Mouse (Mus musculus) midbrain, embryonic 12.5 days (tissue): ENCODE measurements at regions not wholly inside any gene's neighbourhood (a gene's known extent, or its start where the extent isn't known, plus 50 kb on each side); places are given as distances from the start of the nearest gene placed in this dataset.

Experiments
- ATAC-seq: fragments of 200-750 bp; cut with Nextera tagmentation; 2 replicates; pipeline ENCODE4 v1.8.0; 2017; ENCODE audit warnings: low read depth, moderate TSS enrichment, moderate library complexity; ENCODE audit not compliant: low FRiP score
- H3K27ac ChIP-seq: fragments of 300-500 bp; sonication (generic); replicated peaks from 2 replicates; pipeline ENCODE4 v1.5.1; 2016; ENCODE audit warnings: mild to moderate bottlenecking
- H3K27me3 ChIP-seq: fragments of 300-500 bp; sonication (generic); 2 replicates; pipeline ENCODE4 v1.6.1; 2016; ENCODE audit warnings: mild to moderate bottlenecking
- H3K36me3 ChIP-seq: fragments of 300-500 bp; sonication (generic); 2 replicates; pipeline ENCODE4 v1.6.1; 2016
- H3K4me1 ChIP-seq: fragments of 300-500 bp; sonication (generic); 2 replicates; pipeline ENCODE4 v1.6.1; 2016
- H3K4me2 ChIP-seq: fragments of 300-500 bp; sonication (generic); replicated peaks from 2 replicates; pipeline ENCODE4 v1.6.1; 2016; ENCODE audit warnings: mild to moderate bottlenecking, moderate library complexity
- H3K4me3 ChIP-seq: fragments of 300-500 bp; sonication (generic); 2 replicates; pipeline ENCODE4 v1.5.1; 2016; ENCODE audit warnings: mild to moderate bottlenecking
- H3K9ac ChIP-seq: fragments of 300-500 bp; sonication (generic); replicated peaks from 2 replicates; pipeline ENCODE4 v1.6.1; 2016; ENCODE audit warnings: mild to moderate bottlenecking, moderate library complexity
- H3K9me3 ChIP-seq: fragments of 300-500 bp; sonication (generic); 2 replicates; pipeline ENCODE4 v1.6.1; 2016; ENCODE audit warnings: mild to moderate bottlenecking
- WGBS: fragments of 180-500 bp; shearing (Covaris S2); methylation state at CpG from one replicate; pipeline ENCODE4 v1.1.7; 2016; 5-methylcytosine and 5-hydroxymethylcytosine counted together

- H3K4me1 ChIP-seq, result no peaks in the 10 kb centered on the region
- H3K4me2 ChIP-seq, result no peak overlapping the region
- H3K36me3 ChIP-seq, result no peaks in the 10 kb centered on the region
- no peaks in the 10 kb centered on the region for H3K27me3 ChIP-seq
- H3K27ac ChIP-seq, result no peak overlapping the region
- WGBS, result 82% methylated on average over 5 of the region's 5 CpGs
- H3K9me3 ChIP-seq, result no peaks in the 10 kb centered on the region
- no peak for ATAC-seq
- H3K4me3 ChIP-seq, result no peak overlapping the region
- no peak overlapping the region for H3K9ac ChIP-seq
Measured at GRCm38 (mm10) chr5:4593638-4594381, 164.0 kb downstream of the Fzd1 start.

DNA sequence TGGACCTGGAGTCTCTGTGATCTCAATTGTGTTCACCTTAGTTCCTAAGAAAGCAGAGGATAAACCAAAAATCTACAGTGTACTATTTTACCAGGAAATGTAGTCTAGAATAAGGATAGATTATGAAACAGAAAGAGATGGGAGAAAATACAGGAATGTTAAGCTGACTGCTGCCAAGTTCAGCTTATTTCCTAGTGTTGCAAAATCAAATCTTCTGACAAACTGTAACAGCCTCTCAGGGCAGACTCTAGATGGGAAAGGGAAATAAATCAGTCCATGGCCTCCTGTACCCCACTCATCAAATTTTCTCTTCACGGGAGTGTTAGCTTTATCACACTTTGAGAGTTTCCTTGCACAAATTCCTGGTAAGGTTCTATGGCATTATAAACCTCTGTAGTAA, 166.1 kb downstream of the Fzd1 start:
- H3K9me3 ChIP-seq, result no peaks in the 10 kb centered on the region
- H3K27ac ChIP-seq, result no peak overlapping the region
- H3K27me3 ChIP-seq, result no peaks in the 10 kb centered on the region
- H3K36me3 ChIP-seq, result no peaks in the 10 kb centered on the region
- no peak overlapping the region for H3K4me3 ChIP-seq
- no peak for ATAC-seq
- WGBS, result 91% methylated on average over 1 of the region's 1 CpGs
- no peak overlapping the region for H3K4me2 ChIP-seq
- H3K9ac ChIP-seq, result no peak overlapping the region
- H3K4me1 ChIP-seq, result no peaks in the 10 kb centered on the region

GRCm38 (mm10) chr5:4582702-4583475, 174.9 kb downstream of the Fzd1 start:
- H3K36me3 ChIP-seq, result no peaks in the 10 kb centered on the region
- H3K27ac ChIP-seq, result no peak overlapping the region
- H3K4me3 ChIP-seq, result no peak overlapping the region
- 80% methylated on average over 1 of the region's 1 CpGs for WGBS
- ATAC-seq, result no peak
- no peak overlapping the region for H3K9ac ChIP-seq
- H3K27me3 ChIP-seq, result no peaks in the 10 kb centered on the region
- H3K9me3 ChIP-seq, result no peaks in the 10 kb centered on the region
- H3K4me2 ChIP-seq, result no peak overlapping the region
- H3K4me1 ChIP-seq, result no peaks in the 10 kb centered on the region

- ATAC-seq, result no peak
- WGBS, result 74% methylated on average over 8 of the region's 8 CpGs
Measured at GRCm38 (mm10) chr5:4580185-4580839, 177.5 kb downstream of the Fzd1 start.

GRCm38 (mm10) chr5:4578856-4579255, 179.0 kb downstream of the Fzd1 start:
- Histone ChIP-seq H3K4me1 (no peaks in the 10 kb centered on the region), H3K36me3 (no peaks in the 10 kb centered on the region), H3K27me3 (no peaks in the 10 kb centered on the region), H3K4me3 (no peak overlapping the region), H3K27ac (no peak overlapping the region), H3K9me3 (no peaks in the 10 kb centered on the region), H3K4me2 (no peak overlapping the region), H3K9ac (no peak overlapping the region)
- 73% methylated on average over 3 of the region's 3 CpGs for WGBS
- ATAC-seq, result no peak

More at GRCm38 (mm10) chr5:4580185-4580839, 177.5 kb downstream of the Fzd1 start:
- Histone ChIP-seq H3K4me3 (no peak overlapping the region), H3K27me3 (no peaks in the 10 kb centered on the region), H3K4me1 (no peaks in the 10 kb centered on the region), H3K9ac (no peak overlapping the region), H3K9me3 (no peaks in the 10 kb centered on the region), H3K36me3 (no peaks in the 10 kb centered on the region), H3K4me2 (no peak overlapping the region), H3K27ac (no peak overlapping the region)

- Histone ChIP-seq H3K4me1 (no peaks in the 10 kb centered on the region), H3K4me3 (no peak overlapping the region), H3K9me3 (no peaks in the 10 kb centered on the region), H3K4me2 (no peak overlapping the region), H3K9ac (no peak overlapping the region), H3K36me3 (no peaks in the 10 kb centered on the region), H3K27ac (no peak overlapping the region), H3K27me3 (no peaks in the 10 kb centered on the region)
- ATAC-seq, result no peak
- WGBS, result 94% methylated on average over 6 of the region's 6 CpGs
Measured at GRCm38 (mm10) chr5:4577179-4577578, 180.7 kb downstream of the Fzd1 start.

GRCm38 (mm10) chr5:4563862-4564261, 194.0 kb downstream of the Fzd1 start:
- 0 out of 2 replicates have a peak, but pooled peaks cover under 1% of the 10 kb centered on the region for H3K9me3 ChIP-seq
- no peak overlapping the region for H3K4me2 ChIP-seq
- no peaks in the 10 kb centered on the region for H3K36me3 ChIP-seq
- H3K27me3 ChIP-seq, result no peaks in the 10 kb centered on the region
- ATAC-seq, result no peak
- no peak overlapping the region for H3K27ac ChIP-seq
- WGBS, result 80% methylated on average over 6 of the region's 6 CpGs
- H3K4me3 ChIP-seq, result no peak overlapping the region
- no peak overlapping the region for H3K9ac ChIP-seq
- no peaks in the 10 kb centered on the region for H3K4me1 ChIP-seq

DNA sequence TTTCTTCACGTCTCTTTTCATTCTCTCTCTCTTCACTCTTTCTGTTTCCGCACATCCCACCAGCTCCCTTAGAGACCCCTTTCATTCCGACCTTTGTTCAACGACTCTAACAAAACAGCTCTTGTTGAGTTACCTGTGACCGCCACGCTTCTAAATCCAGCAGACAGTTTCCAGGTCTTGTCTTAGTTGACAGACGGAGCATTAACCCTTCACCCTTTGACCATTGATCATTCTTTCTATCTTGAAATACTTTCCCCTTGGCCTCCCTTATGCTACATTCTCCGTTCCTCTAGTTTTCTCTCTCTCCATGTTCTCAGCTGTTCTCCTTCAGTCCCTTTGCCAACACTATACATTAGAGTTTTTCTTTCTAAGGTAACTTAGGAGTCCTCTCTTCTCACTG, 196.2 kb downstream of the Fzd1 start:
- Histone ChIP-seq H3K27ac (no peak overlapping the region), H3K9ac (no peak overlapping the region), H3K4me1 (no peaks in the 10 kb centered on the region), H3K9me3 (0 out of 2 replicates have a peak, but pooled peaks cover 3% of the 10 kb centered on the region), H3K36me3 (no peaks in the 10 kb centered on the region), H3K4me2 (no peak overlapping the region), H3K27me3 (no peaks in the 10 kb centered on the region), H3K4me3 (no peak overlapping the region)
- ATAC-seq, result no peak
- WGBS, result 77% methylated on average over 8 of the region's 8 CpGs

DNA sequence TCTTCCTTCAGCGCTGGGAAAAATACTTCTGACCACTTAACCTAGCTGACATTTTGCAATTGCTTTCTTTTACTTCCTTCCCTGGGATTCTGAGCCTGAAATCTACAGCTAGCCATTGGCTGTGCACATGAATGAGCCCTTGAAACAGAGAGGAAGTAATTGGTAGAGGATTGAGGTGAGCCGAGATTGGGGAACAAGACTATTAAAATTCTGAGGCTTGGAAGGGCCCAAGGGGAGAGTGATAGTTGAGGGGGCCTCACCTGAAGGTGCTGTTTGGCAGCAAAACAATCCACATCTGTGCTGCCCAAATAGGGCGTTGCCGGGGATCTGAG, 196.7 kb downstream of the Fzd1 start:
- Histone ChIP-seq H3K4me2 (no peak overlapping the region), H3K4me1 (no peaks in the 10 kb centered on the region), H3K9ac (no peak overlapping the region), H3K9me3 (0 out of 2 replicates have a peak, but pooled peaks cover 3% of the 10 kb centered on the region), H3K27ac (no peak overlapping the region), H3K36me3 (no peaks in the 10 kb centered on the region), H3K4me3 (no peak overlapping the region), H3K27me3 (no peaks in the 10 kb centered on the region)
- 75% methylated on average over 4 of the region's 4 CpGs for WGBS
- ATAC-seq, result no peak

DNA sequence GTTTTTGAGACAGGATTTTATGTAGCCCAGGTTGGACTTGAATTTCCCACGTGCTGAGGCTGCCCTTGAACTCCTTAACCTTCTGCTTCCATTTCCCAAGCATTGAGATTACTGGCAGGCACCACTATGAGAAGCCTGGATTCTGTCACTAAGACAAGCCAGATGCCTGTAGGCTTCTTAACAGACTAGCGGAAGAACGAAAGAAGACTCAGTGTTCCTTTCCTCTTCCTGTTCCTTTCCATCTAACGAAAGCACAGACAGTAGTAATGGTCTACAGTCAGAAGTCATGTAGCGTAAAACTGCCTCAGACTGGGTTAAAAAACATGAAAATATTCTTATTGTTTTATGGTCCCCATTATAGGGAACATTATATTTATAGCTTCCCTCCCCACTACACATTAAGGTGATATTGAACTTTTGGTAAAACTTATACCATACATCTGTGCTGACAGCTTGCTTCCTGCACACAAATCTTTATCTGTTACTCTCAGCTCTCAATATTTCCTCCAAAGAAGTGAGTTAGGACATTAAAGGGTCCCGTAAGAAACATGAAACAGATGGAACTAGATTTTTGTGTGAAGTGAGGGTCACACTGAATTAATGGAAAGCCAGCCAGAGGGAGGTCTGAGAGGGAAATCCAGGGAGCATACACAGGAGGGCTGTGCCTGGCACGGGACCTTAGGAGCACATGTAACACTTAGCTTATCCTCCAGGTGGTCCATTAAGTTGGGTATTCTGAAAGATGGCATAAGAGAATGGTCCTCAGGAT, 197.3 kb downstream of the Fzd1 start:
- Histone ChIP-seq H3K27me3 (no peaks in the 10 kb centered on the region), H3K4me3 (no peak overlapping the region), H3K27ac (no peak overlapping the region), H3K4me1 (no peaks in the 10 kb centered on the region), H3K9me3 (0 out of 2 replicates have a peak, but pooled peaks cover 3% of the 10 kb centered on the region), H3K36me3 (no peaks in the 10 kb centered on the region), H3K9ac (no peak overlapping the region), H3K4me2 (no peak overlapping the region)
- no peak for ATAC-seq
- WGBS, result 88% methylated on average over 7 of the region's 7 CpGs

DNA sequence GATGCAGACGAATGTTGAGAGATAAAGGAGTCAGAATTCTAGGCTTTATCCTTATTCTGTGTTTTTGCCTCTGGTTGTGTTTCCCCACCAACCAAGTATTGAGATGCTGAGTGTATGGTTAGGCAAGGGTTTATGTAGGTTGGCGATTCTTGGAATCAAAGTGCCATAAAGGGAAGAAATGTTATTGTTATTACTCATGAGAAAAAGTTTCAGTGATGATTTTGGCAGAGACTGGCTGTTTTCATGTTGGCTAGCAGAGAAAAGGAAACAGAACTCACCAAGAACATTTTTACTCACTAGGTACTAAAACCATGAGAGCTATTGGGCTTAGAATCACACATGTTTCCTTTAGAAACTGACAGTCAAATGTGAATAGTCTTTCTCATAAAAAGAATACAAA, 202.9 kb downstream of the Fzd1 start:
- no peak for ATAC-seq
- Histone ChIP-seq H3K9me3 (0 out of 2 replicates have a peak, but pooled peaks cover 3% of the 10 kb centered on the region), H3K27ac (no peak overlapping the region), H3K4me2 (no peak overlapping the region), H3K4me3 (no peak overlapping the region), H3K9ac (no peak overlapping the region), H3K4me1 (no peaks in the 10 kb centered on the region), H3K36me3 (no peaks in the 10 kb centered on the region), H3K27me3 (no peaks in the 10 kb centered on the region)
- 75% methylated on average over 2 of the region's 2 CpGs for WGBS
